Comparison of ENCODE assay signal across 19 mouse cellular contexts in the genomic region with DNA sequence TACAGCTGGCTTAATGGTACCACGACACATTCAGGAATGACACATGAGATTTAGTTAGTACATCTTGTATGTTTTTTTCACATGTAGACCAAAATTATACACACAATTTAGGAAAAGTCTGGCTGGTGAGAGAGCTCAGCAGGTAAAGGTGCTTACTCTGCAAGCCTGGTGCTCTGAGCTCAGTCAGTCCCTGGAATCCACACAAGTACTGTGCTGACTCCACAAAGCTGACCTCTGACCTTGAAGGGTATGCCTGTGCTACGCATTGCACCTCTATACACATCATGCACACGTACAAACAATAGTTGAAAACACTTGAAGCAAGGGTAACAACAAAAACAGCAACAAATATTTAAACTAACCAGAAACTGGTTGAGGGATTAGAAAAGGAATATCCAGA.
DNase-seq lines count a peak whose midpoint lies in the region; ATAC-seq lines count a peak whose summit lies in the region.
"Had no signal": no experiment of that assay in that cellular context is flagged by ENCODE, and none has a peak within 500 bp of the region (broad histone marks: within the 10 kb centered on the region; RNA-seq: fewer than 3 reads in every experiment).

No protein-coding gene starts in this region.

- H3K4me1 ChIP-seq in heart, embryonic 11.5 days (ENCODE audit: control insufficient read depth, insufficient read depth, low read length) = no peaks in the 10 kb centered on the region
- H3K4me1 ChIP-seq in midbrain, embryonic 11.5 days (ENCODE audit: control insufficient read depth, insufficient read depth, low read length) = peaks cover 10% of the 10 kb centered on the region
- H3K4me1 ChIP-seq in midbrain, embryonic 10.5 days = peaks cover 20% of the 10 kb centered on the region

- WGBS in heart, embryonic 11.5 days (ENCODE audit: insufficient replicate concordance) = 79% methylated on average over 3 of the region's 3 CpGs
- WGBS in midbrain, embryonic 11.5 days = 86% methylated on average over 3 of the region's 3 CpGs
- WGBS in midbrain, embryonic 10.5 days = 87% methylated on average over 3 of the region's 3 CpGs

- H3K4me2 ChIP-seq in heart, embryonic 11.5 days = no peak overlapping the region
- no peak overlapping the region for H3K4me2 ChIP-seq in midbrain, embryonic 11.5 days

- DNase-seq in heart, adult 11 months = peak; percentile 71
- DNase-seq in midbrain, embryonic 11.5 days (ENCODE audit: low spot score, missing footprints) = peak; percentile 65
- no peak for DNase-seq in midbrain, embryonic 10.5 days (ENCODE audit: low spot score)
- DNase-seq: adrenal gland, adult 2 months; adrenal gland, adult 8-10 months; adrenal gland, postnatal 10 days; adrenal gland, postnatal 14 days; adrenal gland, postnatal 25 days; adrenal gland, postnatal 36 days; B cell, adult 2 months; cerebellum, adult 11 months; cerebellum, adult 11-12 months; cerebellum, adult 18-20 months had no signal

- H3K27ac ChIP-seq in heart, embryonic 11.5 days (ENCODE audit: low read depth, low read length) = no peak overlapping the region
- H3K27ac ChIP-seq in midbrain, embryonic 11.5 days (ENCODE audit: low read depth, low read length) = no peak overlapping the region
- no peak overlapping the region for H3K27ac ChIP-seq in midbrain, embryonic 10.5 days (replicated peaks)

- no peak overlapping the region for H3K4me3 ChIP-seq in heart, embryonic 11.5 days (ENCODE audit: low read depth, low read length)
- H3K4me3 ChIP-seq in midbrain, embryonic 11.5 days (ENCODE audit: low read depth, low read length) = no peak overlapping the region
- H3K4me3 ChIP-seq in midbrain, embryonic 10.5 days = no peak overlapping the region

- H3K9ac ChIP-seq in heart, embryonic 11.5 days (ENCODE audit: low read depth, low read length) = no peak overlapping the region
- H3K9ac ChIP-seq in midbrain, embryonic 11.5 days (ENCODE audit: low read length) = no peak overlapping the region

- H3K27me3 ChIP-seq in heart, embryonic 11.5 days (ENCODE audit: control insufficient read depth, insufficient read depth, low read length) = peaks cover 26% of the 10 kb centered on the region
- H3K27me3 ChIP-seq in midbrain, embryonic 11.5 days (ENCODE audit: control insufficient read depth, insufficient read depth, low read length) = peaks cover 11% of the 10 kb centered on the region
- H3K27me3 ChIP-seq in midbrain, embryonic 10.5 days (ENCODE audit: low read depth, poor library complexity, severe bottlenecking) = peaks cover 49% of the 10 kb centered on the region
- H3K27me3 ChIP-seq: CH12.LX had no signal

- H3K36me3 ChIP-seq in heart, embryonic 11.5 days (ENCODE audit: control insufficient read depth, insufficient read depth, low read length) = no peaks in the 10 kb centered on the region
- no peaks in the 10 kb centered on the region for H3K36me3 ChIP-seq in midbrain, embryonic 11.5 days (ENCODE audit: control insufficient read depth, insufficient read depth, low read length)
- H3K36me3 ChIP-seq in midbrain, embryonic 10.5 days = no peaks in the 10 kb centered on the region
- H3K36me3 ChIP-seq: G1E had no signal

- no peaks in the 10 kb centered on the region for H3K9me3 ChIP-seq in heart, embryonic 11.5 days (replicated peaks; ENCODE audit: control insufficient read depth, low read length)
- H3K9me3 ChIP-seq in midbrain, embryonic 11.5 days (ENCODE audit: control insufficient read depth, low read length) = no peaks in the 10 kb centered on the region
- H3K9me3 ChIP-seq in midbrain, embryonic 10.5 days (replicated peaks) = no peaks in the 10 kb centered on the region
- H3K9me3 ChIP-seq: G1E had no signal

- no peak for ATAC-seq in heart, embryonic 11.5 days (replicated peaks; ENCODE audit: insufficient number of reproducible peaks, low FRiP score, low TSS enrichment)
- ATAC-seq in midbrain, embryonic 11.5 days (ENCODE audit: low FRiP score) = no peak
- ATAC-seq: activated CD4-positive, CD25-positive, alpha-beta regulatory T cell, adult 4 months; CD4-positive, CD25-positive, alpha-beta regulatory T cell, adult 4 months; Patski had no signal
